Mouse (Mus musculus): Measurements from ENCODE around the gene Kcne1. TPM values are rescaled to one million over a fixed set of nuclear protein-coding genes. Genes with fewer than 3 reads are reported as not detected.

The Kcne1 gene
- polyA plus RNA-seq, 1 experiment from 2014 or later = 0.41 TPM

GRCm38 (mm10) chr16:92383412-92383811 lies 24.1 kb upstream of the Kcne1 start:
- H3K27ac ChIP-seq = no peak overlapping the region
- H3K27me3 ChIP-seq (ENCODE audit: poor library complexity, severe bottlenecking) = no peaks in the 10 kb centered on the region
- H3K36me3 ChIP-seq (replicated peaks) = no peaks in the 10 kb centered on the region
- DNase-seq (ENCODE audit: extremely low spot score, low spot score) = no peak
- no peak overlapping the region for H3K4me3 ChIP-seq
- H3K9me3 ChIP-seq = no peaks in the 10 kb centered on the region
- H3K4me1 ChIP-seq = peaks cover 30% of the 10 kb centered on the region

DNA sequence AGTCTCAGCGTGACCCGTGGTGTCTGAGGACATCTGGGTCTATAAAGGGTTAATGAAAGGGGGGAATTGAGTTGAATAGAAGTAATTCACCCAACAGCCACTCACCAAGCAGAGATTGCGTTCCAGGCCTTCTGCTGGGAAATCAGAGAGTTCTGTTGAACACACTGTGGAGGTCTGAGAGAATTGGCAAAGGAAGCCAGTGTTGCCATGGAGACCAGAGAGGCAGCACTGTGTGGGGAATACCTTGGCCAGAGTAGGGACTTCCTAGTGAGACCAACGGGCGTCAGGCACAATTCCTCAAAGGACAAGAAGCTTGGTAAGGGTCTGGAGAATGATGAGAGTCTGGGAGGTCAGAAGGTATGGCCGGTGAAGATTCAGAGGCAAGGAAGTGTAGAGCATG lies 23.2 kb upstream of the Kcne1 start:
- Histone ChIP-seq H3K4me3 (no peak overlapping the region), H3K27ac (no peak overlapping the region), H3K27me3 (ENCODE audit: poor library complexity, severe bottlenecking) (no peaks in the 10 kb centered on the region), H3K4me1 (peaks cover 21% of the 10 kb centered on the region), H3K9me3 (no peaks in the 10 kb centered on the region), H3K36me3 (replicated peaks) (no peaks in the 10 kb centered on the region)
- 69% methylated on average over 6 of the region's 6 CpGs for WGBS
- no peak for DNase-seq (ENCODE audit: extremely low spot score, low spot score)

GRCm38 (mm10) chr16:92381092-92381491 lies 21.8 kb upstream of the Kcne1 start:
- no peak for DNase-seq (ENCODE audit: extremely low spot score, low spot score)
- WGBS = 82% methylated on average over 6 of the region's 6 CpGs

DNA sequence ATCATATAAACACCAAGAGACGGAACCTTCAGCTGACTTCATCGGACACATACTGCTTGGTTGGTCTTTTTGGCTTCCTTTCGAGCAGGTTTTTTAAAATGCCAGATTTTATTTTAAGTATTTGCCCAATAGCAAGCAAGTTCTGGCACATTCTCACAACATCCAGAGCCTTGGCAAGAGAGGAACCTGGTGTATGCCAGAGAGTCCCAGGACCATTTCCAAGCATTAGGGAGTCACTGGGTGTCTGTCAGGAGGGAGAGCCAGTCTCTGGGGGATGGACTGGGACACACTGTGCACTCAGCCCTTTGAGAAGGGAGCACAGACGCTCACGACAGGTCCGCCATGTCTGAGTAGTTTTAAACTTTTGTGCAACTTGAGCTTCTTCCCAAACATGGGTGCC lies 17.7 kb upstream of the Kcne1 start:
- H3K36me3 ChIP-seq (replicated peaks) = no peaks in the 10 kb centered on the region
- H3K27me3 ChIP-seq (ENCODE audit: poor library complexity, severe bottlenecking) = peaks cover 5% of the 10 kb centered on the region; the same call in 1 of the 2 replicates
- H3K9me3 ChIP-seq = no peaks in the 10 kb centered on the region
- H3K4me1 ChIP-seq = peaks cover 21% of the 10 kb centered on the region
- 90% methylated on average over 6 of the region's 6 CpGs for WGBS
- no peak for DNase-seq (ENCODE audit: extremely low spot score, low spot score)
- H3K27ac ChIP-seq = no peak overlapping the region
- no peak overlapping the region for H3K4me3 ChIP-seq

More at GRCm38 (mm10) chr16:92381092-92381491, 21.8 kb upstream of the Kcne1 start:
- Histone ChIP-seq H3K36me3 (replicated peaks) (no peaks in the 10 kb centered on the region), H3K27me3 (ENCODE audit: poor library complexity, severe bottlenecking) (no peaks in the 10 kb centered on the region), H3K27ac (no peak overlapping the region), H3K9me3 (no peaks in the 10 kb centered on the region), H3K4me1 (peaks cover 17% of the 10 kb centered on the region), H3K4me3 (no peak overlapping the region)

GRCm38 (mm10) chr16:92371623-92372022 lies 12.4 kb upstream of the Kcne1 start:
- peaks cover 18% of the 10 kb centered on the region for H3K27me3 ChIP-seq (ENCODE audit: poor library complexity, severe bottlenecking)
- H3K36me3 ChIP-seq (replicated peaks) = no peaks in the 10 kb centered on the region
- 0 out of 2 replicates have a peak overlapping the region, but pooled peaks have one; percentile 2 for H3K27ac ChIP-seq
- DNase-seq (ENCODE audit: extremely low spot score, low spot score) = no peak
- H3K4me1 ChIP-seq = peaks cover 27% of the 10 kb centered on the region
- WGBS = 51% methylated on average over 5 of the region's 5 CpGs
- no peaks in the 10 kb centered on the region; the same call in 1 of the 2 replicates for H3K9me3 ChIP-seq
- no peak overlapping the region for H3K4me3 ChIP-seq

DNA sequence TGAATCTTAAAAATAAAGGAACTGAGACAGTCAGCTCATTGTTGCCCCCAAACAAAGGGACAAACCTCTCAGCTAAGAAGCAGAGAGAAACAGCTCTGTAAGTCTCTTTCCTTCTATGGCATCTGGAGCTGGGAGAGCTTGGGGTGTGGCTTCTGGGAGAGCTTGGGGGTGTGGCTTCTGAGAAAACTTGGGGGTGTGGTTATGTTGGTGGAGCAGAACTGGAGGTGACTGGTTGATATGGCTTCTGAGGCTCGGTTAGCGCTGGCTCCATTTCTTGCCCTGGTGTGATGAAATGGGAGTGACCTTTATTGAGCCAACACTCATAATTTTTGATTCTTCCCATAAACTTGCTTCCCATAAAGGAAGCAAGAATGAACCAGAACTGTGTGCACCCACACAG lies 10.0 kb upstream of the Kcne1 start:
- Histone ChIP-seq H3K9me3 (no peaks in the 10 kb centered on the region; the same call in 1 of the 2 replicates), H3K4me1 (peaks cover 38% of the 10 kb centered on the region), H3K27me3 (ENCODE audit: poor library complexity, severe bottlenecking) (peaks cover 18% of the 10 kb centered on the region), H3K4me3 (no peak overlapping the region), H3K36me3 (replicated peaks) (no peaks in the 10 kb centered on the region), H3K27ac (no peak overlapping the region)
- DNase-seq (ENCODE audit: extremely low spot score, low spot score) = no peak
- 49% methylated on average over 2 of the region's 2 CpGs for WGBS

DNA sequence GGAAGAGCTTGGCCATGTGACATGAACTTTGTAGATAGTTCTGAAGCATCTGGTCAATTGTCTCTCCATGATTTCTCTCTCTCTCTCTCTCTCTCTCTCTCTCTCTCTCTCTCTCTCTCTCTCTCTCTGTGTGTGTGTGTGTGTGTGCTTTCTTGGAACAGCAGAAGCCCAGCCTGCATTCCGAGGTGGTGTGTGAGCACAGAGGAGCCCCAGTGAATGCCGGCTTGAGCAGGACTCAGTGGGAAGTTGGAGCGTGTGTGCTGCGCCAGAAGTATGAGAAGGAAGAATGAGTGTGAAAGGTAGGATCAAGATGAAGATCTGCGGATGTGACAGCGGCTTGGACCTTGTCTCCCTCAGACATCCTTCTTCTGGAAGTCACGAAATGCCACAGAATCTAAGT lies 6.2 kb upstream of the Kcne1 start:
- peaks cover 11% of the 10 kb centered on the region for H3K4me1 ChIP-seq
- H3K36me3 ChIP-seq (replicated peaks) = no peaks in the 10 kb centered on the region
- H3K27ac ChIP-seq = no peak overlapping the region

GRCm38 (mm10) chr16:92360711-92361110 lies 1.4 kb upstream of the Kcne1 start:
- 90% methylated on average over 7 of the region's 7 CpGs for WGBS
- H3K4me1 ChIP-seq = peaks cover 37% of the 10 kb centered on the region

More for the DNA sequence above, 6.2 kb upstream of the Kcne1 start:
- Histone ChIP-seq H3K4me3 (no peak overlapping the region), H3K27me3 (ENCODE audit: poor library complexity, severe bottlenecking) (0 out of 2 replicates have a peak, but pooled peaks cover 10% of the 10 kb centered on the region), H3K9me3 (no peaks in the 10 kb centered on the region; the same call in 1 of the 2 replicates)
- 64% methylated on average over 7 of the region's 7 CpGs for WGBS
- DNase-seq (ENCODE audit: extremely low spot score, low spot score) = no peak

GRCm38 (mm10) chr16:92358734-92359133 lies 534 bp downstream of the Kcne1 start:
- 18% methylated on average over 9 of the region's 9 CpGs for WGBS
- DNase-seq (ENCODE audit: extremely low spot score, low spot score) = no peak
- H3K4me3 ChIP-seq = 0 out of 2 replicates have a peak overlapping the region, but pooled peaks have one; percentile 9
- H3K27me3 ChIP-seq (ENCODE audit: poor library complexity, severe bottlenecking) = peaks cover 45% of the 10 kb centered on the region
- H3K9me3 ChIP-seq = no peaks in the 10 kb centered on the region
- H3K36me3 ChIP-seq (replicated peaks) = no peaks in the 10 kb centered on the region
- peaks cover 34% of the 10 kb centered on the region for H3K4me1 ChIP-seq
- peak overlapping the region; percentile 27; the same call in 1 of the 2 replicates for H3K27ac ChIP-seq

More at GRCm38 (mm10) chr16:92360711-92361110, 1.4 kb upstream of the Kcne1 start:
- Histone ChIP-seq H3K27me3 (ENCODE audit: poor library complexity, severe bottlenecking) (peaks cover 40% of the 10 kb centered on the region), H3K27ac (no peak overlapping the region), H3K36me3 (replicated peaks) (no peaks in the 10 kb centered on the region), H3K4me3 (no peak overlapping the region), H3K9me3 (no peaks in the 10 kb centered on the region)
- DNase-seq (ENCODE audit: extremely low spot score, low spot score) = no peak

GRCm38 (mm10) chr16:92357566-92357965 lies 1.7 kb downstream of the Kcne1 start:
- Histone ChIP-seq H3K27me3 (ENCODE audit: poor library complexity, severe bottlenecking) (peaks cover 45% of the 10 kb centered on the region), H3K4me1 (peaks cover 34% of the 10 kb centered on the region), H3K9me3 (no peaks in the 10 kb centered on the region), H3K4me3 (no peak overlapping the region), H3K36me3 (replicated peaks) (no peaks in the 10 kb centered on the region), H3K27ac (peak overlapping the region; percentile 12; the same call in 1 of the 2 replicates)
- WGBS = 49% methylated on average over 10 of the region's 10 CpGs
- no peak for DNase-seq (ENCODE audit: extremely low spot score, low spot score)

DNA sequence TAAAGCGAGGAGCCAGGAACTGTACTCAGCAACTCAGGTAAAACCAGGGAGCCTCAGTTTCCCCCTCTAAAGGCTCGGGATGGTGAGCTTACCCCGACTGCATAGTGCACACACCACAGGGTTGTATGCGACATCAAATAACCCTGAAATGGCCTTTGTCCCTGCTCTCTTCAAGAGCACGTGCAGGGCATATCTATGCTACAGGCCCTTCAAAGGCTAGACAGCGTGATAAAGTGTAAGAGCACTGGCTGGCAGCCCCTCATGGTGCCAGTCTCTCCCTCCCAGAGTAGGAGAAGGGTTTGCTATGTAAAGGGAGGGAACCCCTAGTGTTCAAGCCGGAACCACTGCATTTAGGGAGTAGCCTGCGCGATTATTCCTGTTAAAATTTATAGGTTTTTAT lies 2.2 kb downstream of the Kcne1 start:
- H3K36me3 ChIP-seq (replicated peaks) = no peaks in the 10 kb centered on the region
- no peaks in the 10 kb centered on the region for H3K9me3 ChIP-seq
- WGBS = 75% methylated on average over 9 of the region's 9 CpGs
- H3K27ac ChIP-seq = peak overlapping the region; percentile 48; the same call in 1 of the 2 replicates
- no peak for DNase-seq (ENCODE audit: extremely low spot score, low spot score)
- peaks cover 34% of the 10 kb centered on the region for H3K4me1 ChIP-seq
- H3K4me3 ChIP-seq = no peak overlapping the region
- H3K27me3 ChIP-seq (ENCODE audit: poor library complexity, severe bottlenecking) = peaks cover 45% of the 10 kb centered on the region

GRCm38 (mm10) chr16:92355982-92356381 lies 3.3 kb downstream of the Kcne1 start:
- 76% methylated on average over 11 of the region's 11 CpGs for WGBS
- H3K4me1 ChIP-seq = peaks cover 34% of the 10 kb centered on the region
- H3K27me3 ChIP-seq (ENCODE audit: poor library complexity, severe bottlenecking) = peaks cover 40% of the 10 kb centered on the region
- no peaks in the 10 kb centered on the region for H3K36me3 ChIP-seq (replicated peaks)
- no peak overlapping the region for H3K4me3 ChIP-seq
- no peaks in the 10 kb centered on the region for H3K9me3 ChIP-seq
- no peak overlapping the region for H3K27ac ChIP-seq
- DNase-seq (ENCODE audit: extremely low spot score, low spot score) = no peak

DNA sequence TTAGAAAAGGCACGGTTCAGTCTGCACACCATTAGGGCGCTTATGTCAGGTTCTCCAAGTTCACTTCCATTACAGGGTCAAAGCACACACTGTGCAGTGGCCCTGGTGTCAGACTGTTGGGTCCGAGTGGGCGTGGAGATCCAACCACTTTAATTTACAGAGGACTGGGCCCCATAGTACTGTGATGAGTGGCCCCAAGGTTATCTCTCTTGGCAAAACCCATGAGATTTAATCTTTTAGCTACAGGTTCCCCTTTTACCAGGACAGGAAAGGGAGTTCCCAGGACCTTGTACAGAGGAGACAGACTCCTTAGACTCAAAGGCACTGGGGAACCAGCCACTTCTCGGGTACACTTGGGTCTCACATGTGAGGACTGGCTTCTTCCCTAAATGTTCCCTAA lies 3.9 kb downstream of the Kcne1 start:
- no peaks in the 10 kb centered on the region for H3K9me3 ChIP-seq
- no peak overlapping the region for H3K27ac ChIP-seq
- H3K27me3 ChIP-seq (ENCODE audit: poor library complexity, severe bottlenecking) = peaks cover 35% of the 10 kb centered on the region
- H3K4me1 ChIP-seq = peaks cover 34% of the 10 kb centered on the region
- no peaks in the 10 kb centered on the region for H3K36me3 ChIP-seq (replicated peaks)
- H3K4me3 ChIP-seq = no peak overlapping the region
- WGBS = 81% methylated on average over 5 of the region's 5 CpGs
- no peak for DNase-seq (ENCODE audit: extremely low spot score, low spot score)

GRCm38 (mm10) chr16:92353897-92354296 lies 5.4 kb downstream of the Kcne1 start:
- no peak overlapping the region for H3K27ac ChIP-seq
- peaks cover 28% of the 10 kb centered on the region for H3K4me1 ChIP-seq
- no peak overlapping the region for H3K4me3 ChIP-seq
- H3K9me3 ChIP-seq = no peaks in the 10 kb centered on the region
- peaks cover 26% of the 10 kb centered on the region for H3K27me3 ChIP-seq (ENCODE audit: poor library complexity, severe bottlenecking)
- H3K36me3 ChIP-seq (replicated peaks) = no peaks in the 10 kb centered on the region
- WGBS = 68% methylated on average over 2 of the region's 2 CpGs
- no peak for DNase-seq (ENCODE audit: extremely low spot score, low spot score)

All from forebrain, embryonic 10.5 days (tissue).